Mouse (Mus musculus) monocyte, adult 59 days (primary cell): ENCODE data around the gene Dab2. TPM values are rescaled to one million over a fixed set of nuclear protein-coding genes. Genes with fewer than 3 reads are reported as not detected.

Experiments
- total RNA-seq, 2 experiments: library from RNA; stranded (reverse); gene quantifications; one replicate each; pipeline ENCODE4 v1.2.4; 2023

The Dab2 gene
- total RNA-seq = 1 to 10 TPM; 7.1 to 7.7 TPM

DNA sequence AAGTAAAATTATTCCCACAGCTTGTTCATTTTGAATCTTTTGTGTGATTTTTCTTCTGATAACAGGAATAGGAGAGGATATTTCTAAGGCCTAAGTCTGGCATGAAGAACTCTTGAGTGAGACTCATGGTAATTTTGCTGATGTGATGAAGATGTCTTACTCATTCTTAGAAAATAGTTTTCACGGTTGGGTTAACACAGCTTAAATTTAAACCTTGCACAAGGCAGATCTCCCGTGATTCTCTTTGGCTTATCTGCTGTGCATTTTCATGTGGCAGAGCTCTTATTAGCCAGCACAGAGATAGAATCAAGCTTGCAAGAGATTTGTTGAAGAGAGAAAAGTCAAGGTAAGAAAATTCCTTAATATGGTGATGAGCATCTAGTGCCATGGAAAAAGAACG lies at the start of gene Dab2:
Gene Dab2, plus strand, starts transcription at position 235 of the 400 bp plus-strand sequence.

DNA sequence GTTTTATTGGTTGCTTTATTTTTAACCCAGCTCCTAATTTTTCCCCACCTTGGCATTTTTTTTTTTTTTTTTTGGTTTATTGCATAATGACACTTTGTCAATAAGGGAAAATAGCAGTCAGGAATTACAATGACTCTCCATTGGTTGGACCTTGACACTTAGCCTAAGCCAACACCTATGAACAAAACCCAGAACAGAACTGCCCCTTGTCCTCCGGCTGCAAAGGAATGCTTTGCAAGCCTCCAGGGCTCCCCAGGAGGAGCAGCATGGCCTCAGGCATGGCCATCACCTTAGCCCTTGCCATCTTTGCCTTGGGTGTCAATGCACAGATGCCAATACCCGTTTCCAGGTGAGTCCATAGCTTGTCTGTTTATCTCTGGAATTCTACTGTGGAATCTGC lies 145.5 kb downstream of the Dab2 start, which contains the start of gene C9:
Gene C9, plus strand, starts transcription at position 193 of the 400 bp plus-strand sequence.

Other genes with a start within 250 kb of the Dab2 start
- gene C9, start 145.5 kb downstream of the Dab2 start, total RNA-seq = not detected
- 1,000 to 10,000 TPM; 1,473 to 1,674 TPM for gene Fyb, start 223.1 kb downstream of the Dab2 start, total RNA-seq